Mouse (Mus musculus) small intestine, adult 2 months (tissue): ENCODE results near the gene Abca4. TPM values are rescaled to one million over a fixed set of nuclear protein-coding genes. Genes with fewer than 3 reads are reported as not detected.

Experiments
- H3K27ac ChIP-seq: fragments of 200-500 bp; 2 replicates; pipeline ENCODE4 v1.5.1; 2012; ENCODE audit warnings: low read depth, low read length, control low read depth, inconsistent platforms; ENCODE audit not compliant: insufficient read depth
- H3K27me3 ChIP-seq: fragments of 200-500 bp; 2 replicates; pipeline ENCODE4 v1.6.1; 2012; ENCODE audit warnings: mild to moderate bottlenecking, moderate library complexity, low read length, inconsistent platforms; ENCODE audit not compliant: control insufficient read depth, insufficient read depth
- H3K36me3 ChIP-seq: fragments of 200-500 bp; 2 replicates; pipeline ENCODE4 v1.6.1; 2012; ENCODE audit warnings: mild to moderate bottlenecking, low read length, control low read depth, inconsistent platforms; ENCODE audit not compliant: control insufficient read depth, insufficient read depth
- H3K4me1 ChIP-seq: fragments of 200-500 bp; 2 replicates; pipeline ENCODE4 v1.6.1; 2012; ENCODE audit warnings: low read length, inconsistent platforms, mixed read lengths; ENCODE audit not compliant: control insufficient read depth, insufficient read depth, insufficient read length
- H3K4me3 ChIP-seq: fragments of 200-500 bp; 2 replicates; pipeline ENCODE4 v1.5.1; 2012; ENCODE audit warnings: low read depth, mild to moderate bottlenecking, control low read depth, inconsistent platforms, low read length, moderate library complexity
- CTCF ChIP-seq: fragments of 200-500 bp; IDR thresholded peaks from 2 replicates; pipeline ENCODE4 v1.5.1; 2012; ENCODE audit warnings: low read depth, mild to moderate bottlenecking, control low read depth, inconsistent platforms, low read length, moderate library complexity, mixed read lengths; ENCODE audit not compliant: insufficient replicate concordance, insufficient read length; ENCODE audit errors: extremely low read depth
- POLR2A ChIP-seq: fragments of 200-500 bp; IDR thresholded peaks from 2 replicates; pipeline ENCODE4 v1.6.1; 2012; ENCODE audit warnings: low read depth, mild to moderate bottlenecking, control low read depth, inconsistent platforms, low read length, moderate library complexity
- whole genome bisulfite sequencing: fragments of 180-500 bp; shearing (Covaris S2); methylation state at CpG from one replicate; pipeline ENCODE4 v1.1.7; 2018; 5-methylcytosine and 5-hydroxymethylcytosine counted together
- polyA plus RNA-seq: library from polyadenylated mRNA; depleted of rRNA; stranded (reverse); fragments of >200 nt; gene quantifications from 2 replicates; pipeline ENCODE4 v1.2.3, GENCODE M21; 2012; rRNA removed

Abca4 gene
- 0.05 and 0.20 TPM in 2 replicates for polyA plus RNA-seq

GRCm38 (mm10) chr3:122043799-122044547, at the start of gene Abca4:
TSS of gene Abca4 (plus strand) at chr3:122044443.
- H3K36me3 ChIP-seq, result no peaks in the 10 kb centered on the region
- no peak for TF ChIP-seq POLR2A
- no peak for TF ChIP-seq CTCF
- 0 out of 2 replicates have a peak, but pooled peaks cover 10% of the 10 kb centered on the region for H3K27me3 ChIP-seq
- peaks cover 10% of the 10 kb centered on the region for H3K4me1 ChIP-seq
- no peak within 1 kb of the TSS for H3K27ac ChIP-seq
- no peak within 1 kb of the TSS for H3K4me3 ChIP-seq
- 67% methylated on average over 26 of the region's 26 CpGs for WGBS

- H3K36me3 ChIP-seq, result peaks cover 13% of the 10 kb centered on the region
- WGBS, result 93% methylated on average over 4 of the region's 4 CpGs
- H3K27me3 ChIP-seq, result no peaks in the 10 kb centered on the region
- no peak overlapping the region for H3K27ac ChIP-seq
- H3K4me3 ChIP-seq, result no peak overlapping the region
- TF ChIP-seq POLR2A (no peak), CTCF (no peak)
- H3K4me1 ChIP-seq, result no peaks in the 10 kb centered on the region
Observed at GRCm38 (mm10) chr3:121995125-121995524, 49.1 kb upstream of the Abca4 start.

- H3K4me3 ChIP-seq, result no peak overlapping the region
- WGBS, result 88% methylated on average over 2 of the region's 2 CpGs
- no peak overlapping the region for H3K27ac ChIP-seq
- H3K4me1 ChIP-seq, result no peaks in the 10 kb centered on the region
- no peaks in the 10 kb centered on the region for H3K27me3 ChIP-seq
- TF ChIP-seq CTCF (no peak), POLR2A (no peak)
- peaks cover 4% of the 10 kb centered on the region for H3K36me3 ChIP-seq
Observed at GRCm38 (mm10) chr3:121999934-122000333, 44.3 kb upstream of the Abca4 start.

- Histone ChIP-seq H3K27me3 (no peaks in the 10 kb centered on the region), H3K36me3 (peaks cover 4% of the 10 kb centered on the region), H3K27ac (no peak overlapping the region), H3K4me3 (no peak overlapping the region), H3K4me1 (no peaks in the 10 kb centered on the region)
- 78% methylated on average over 6 of the region's 6 CpGs for WGBS
- no peak for TF ChIP-seq CTCF
- no peak for TF ChIP-seq POLR2A
Observed at GRCm38 (mm10) chr3:122001568-122001967, 42.7 kb upstream of the Abca4 start.

GRCm38 (mm10) chr3:122009818-122010217, 34.4 kb upstream of the Abca4 start:
- TF ChIP-seq CTCF (no peak), POLR2A (no peak)
- Histone ChIP-seq H3K4me3 (no peak overlapping the region), H3K4me1 (no peaks in the 10 kb centered on the region), H3K36me3 (peaks cover 29% of the 10 kb centered on the region), H3K27me3 (no peaks in the 10 kb centered on the region), H3K27ac (no peak overlapping the region)
- 94% methylated on average over 5 of the region's 5 CpGs for WGBS

GRCm38 (mm10) chr3:122010292-122010691, 34.0 kb upstream of the Abca4 start:
- no peak for TF ChIP-seq POLR2A
- TF ChIP-seq CTCF, result no peak
- Histone ChIP-seq H3K4me3 (no peak overlapping the region), H3K4me1 (no peaks in the 10 kb centered on the region), H3K27me3 (no peaks in the 10 kb centered on the region), H3K36me3 (peaks cover 29% of the 10 kb centered on the region), H3K27ac (no peak overlapping the region)
- 87% methylated on average over 5 of the region's 5 CpGs for WGBS

- WGBS, result 44% methylated on average over 1 of the region's 1 CpGs
- TF ChIP-seq CTCF, result no peak
- no peak for TF ChIP-seq POLR2A
Observed at GRCm38 (mm10) chr3:122012464-122012863, 31.8 kb upstream of the Abca4 start.

GRCm38 (mm10) chr3:122018421-122018820, 25.8 kb upstream of the Abca4 start:
- TF ChIP-seq CTCF (no peak), POLR2A (no peak)
- peaks cover 3% of the 10 kb centered on the region for H3K36me3 ChIP-seq
- H3K4me3 ChIP-seq, result no peak overlapping the region
- WGBS, result 85% methylated on average over 7 of the region's 7 CpGs
- no peaks in the 10 kb centered on the region for H3K4me1 ChIP-seq
- no peaks in the 10 kb centered on the region for H3K27me3 ChIP-seq
- H3K27ac ChIP-seq, result no peak overlapping the region

More at GRCm38 (mm10) chr3:122012464-122012863, 31.8 kb upstream of the Abca4 start:
- Histone ChIP-seq H3K27ac (no peak overlapping the region), H3K36me3 (peaks cover 26% of the 10 kb centered on the region), H3K27me3 (no peaks in the 10 kb centered on the region), H3K4me3 (no peak overlapping the region), H3K4me1 (no peaks in the 10 kb centered on the region)
